Mouse (Mus musculus) heart, postnatal 0 days (tissue): Measurements from ENCODE around the gene Gpr162. TPM values are rescaled to one million over a fixed set of nuclear protein-coding genes. Genes with fewer than 3 reads are reported as not detected.

Experiments
- ATAC-seq: fragments of 200-750 bp; cut with Nextera tagmentation; 2 replicates; pipeline ENCODE4 v1.8.0; 2017; ENCODE audit warnings: low read depth, moderate number of reproducible peaks, moderate library complexity; ENCODE audit not compliant: insufficient read depth
- DNase-seq: peaks from one replicate; pipeline ENCODE4 v3.0.0-alpha.2; 2016; ENCODE audit warnings: low spot score
- H3K27ac ChIP-seq: fragments of 300-500 bp; sonication (generic); 2 replicates; pipeline ENCODE4 v1.5.1; 2014; ENCODE audit warnings: low read depth, mild to moderate bottlenecking
- H3K27me3 ChIP-seq: fragments of 300-500 bp; sonication (generic); 2 replicates; pipeline ENCODE4 v1.6.1; 2014; ENCODE audit warnings: low read length, mixed read lengths; ENCODE audit not compliant: control insufficient read depth, insufficient read depth
- H3K36me3 ChIP-seq: fragments of 300-500 bp; sonication (generic); replicated peaks from 2 replicates; pipeline ENCODE4 v1.6.1; 2014; ENCODE audit warnings: low read length, mixed read lengths; ENCODE audit not compliant: control insufficient read depth, insufficient read depth
- H3K4me1 ChIP-seq: fragments of 300-500 bp; sonication (generic); 2 replicates; pipeline ENCODE4 v1.6.1; 2014; ENCODE audit warnings: antibody characterized with exemption; ENCODE audit not compliant: control insufficient read depth, insufficient read depth
- H3K4me2 ChIP-seq: fragments of 300-500 bp; sonication (generic); 2 replicates; pipeline ENCODE4 v1.6.1; 2014; ENCODE audit warnings: low read depth, mild to moderate bottlenecking, low read length, moderate library complexity
- H3K4me3 ChIP-seq: fragments of 300-500 bp; sonication (generic); 2 replicates; pipeline ENCODE4 v1.5.1; 2014; ENCODE audit warnings: low read depth, low read length
- H3K9ac ChIP-seq: fragments of 300-500 bp; sonication (generic); replicated peaks from 2 replicates; pipeline ENCODE4 v1.6.1; 2014; ENCODE audit warnings: low read depth, low read length, mixed read lengths
- H3K9me3 ChIP-seq: fragments of 300-500 bp; sonication (generic); replicated peaks from 2 replicates; pipeline ENCODE4 v1.6.1; 2016; ENCODE audit warnings: low read length; ENCODE audit not compliant: control insufficient read depth
- CTCF ChIP-seq: IDR thresholded peaks from 2 replicates; pipeline ENCODE4 v1.5.1; 2016; ENCODE audit warnings: antibody characterized with exemption, control low read depth, low read depth
- EP300 ChIP-seq: IDR thresholded peaks from 2 replicates; pipeline ENCODE4 v1.6.1; 2016; ENCODE audit warnings: antibody characterized with exemption, low read depth
- WGBS: fragments of 180-500 bp; shearing (Covaris S2); extraction: QIAGEN DNeasy Blood & Tissue Kit; methylation state at CpG from one replicate; pipeline ENCODE4 v1.1.7; 2014; 5-methylcytosine and 5-hydroxymethylcytosine counted together
- polyA plus RNA-seq: library from polyadenylated mRNA; unstranded; fragments of >200 nt; fragmentation: Nextera tagmentation; extraction: Ambion mirVana; gene quantifications from 2 replicates; pipeline ENCODE4 v1.2.1, GENCODE M21; 2015
- total RNA-seq: library from RNA; depleted of rRNA; stranded (reverse); fragments of >200 nt; gene quantifications from 2 replicates; pipeline ENCODE4 v1.2.3, GENCODE M21; 2014; ENCODE audit warnings: low replicate concordance

Gpr162 gene
- total and polyA plus RNA-seq, 2 experiments from 2014 or later = 1.5 to 2.9 TPM

- Histone ChIP-seq H3K9ac (no peak overlapping the region), H3K4me1 (peaks cover 9% of the 10 kb centered on the region; the same call in 1 of the 2 replicates), H3K27ac (no peak overlapping the region), H3K9me3 (no peaks in the 10 kb centered on the region), H3K36me3 (peaks cover 75% of the 10 kb centered on the region), H3K4me2 (no peak overlapping the region), H3K27me3 (no peaks in the 10 kb centered on the region), H3K4me3 (no peak overlapping the region)
- no peak for DNase-seq
- no peak for ATAC-seq
- WGBS = 92% methylated on average over 8 of the region's 8 CpGs
- no peak for TF ChIP-seq CTCF
- TF ChIP-seq EP300 = no peak
Observed at GRCm38 (mm10) chr6:124817563-124817962, 46.2 kb downstream of the Gpr162 start.

GRCm38 (mm10) chr6:124817125-124817524, 46.7 kb downstream of the Gpr162 start:
- WGBS = 95% methylated on average over 11 of the region's 11 CpGs
- no peak for ATAC-seq
- H3K4me1 ChIP-seq = peaks cover 13% of the 10 kb centered on the region; the same call in 1 of the 2 replicates
- peaks cover 73% of the 10 kb centered on the region for H3K36me3 ChIP-seq
- no peaks in the 10 kb centered on the region for H3K27me3 ChIP-seq
- DNase-seq = no peak
- H3K9me3 ChIP-seq = no peaks in the 10 kb centered on the region
- no peak overlapping the region for H3K27ac ChIP-seq
- TF ChIP-seq CTCF = no peak
- TF ChIP-seq EP300 = no peak
- no peak overlapping the region for H3K4me3 ChIP-seq
- no peak overlapping the region for H3K4me2 ChIP-seq
- no peak overlapping the region for H3K9ac ChIP-seq

GRCm38 (mm10) chr6:124816611-124817010, 47.2 kb downstream of the Gpr162 start:
- H3K36me3 ChIP-seq = peaks cover 73% of the 10 kb centered on the region
- WGBS = 92% methylated on average over 4 of the region's 4 CpGs
- DNase-seq = no peak
- no peak for TF ChIP-seq EP300
- no peak for TF ChIP-seq CTCF
- no peak overlapping the region for H3K9ac ChIP-seq
- ATAC-seq = no peak
- peaks cover 13% of the 10 kb centered on the region; the same call in 1 of the 2 replicates for H3K4me1 ChIP-seq
- no peaks in the 10 kb centered on the region for H3K27me3 ChIP-seq
- no peak overlapping the region for H3K4me2 ChIP-seq
- no peak overlapping the region for H3K27ac ChIP-seq
- H3K9me3 ChIP-seq = no peaks in the 10 kb centered on the region
- H3K4me3 ChIP-seq = no peak overlapping the region

- 76% methylated on average over 9 of the region's 9 CpGs for WGBS
- Histone ChIP-seq H3K27me3 (no peaks in the 10 kb centered on the region), H3K4me2 (no peak overlapping the region), H3K36me3 (peaks cover 68% of the 10 kb centered on the region), H3K9me3 (no peaks in the 10 kb centered on the region), H3K9ac (no peak overlapping the region), H3K4me3 (no peak overlapping the region), H3K27ac (no peak overlapping the region), H3K4me1 (peaks cover 13% of the 10 kb centered on the region; the same call in 1 of the 2 replicates)
- ATAC-seq (no peak), DNase-seq (no peak)
- TF ChIP-seq EP300 (no peak), CTCF (no peak)
Observed at GRCm38 (mm10) chr6:124814858-124815774, 48.7 kb downstream of the Gpr162 start.

GRCm38 (mm10) chr6:124814448-124814847, 49.3 kb downstream of the Gpr162 start:
- Histone ChIP-seq H3K4me2 (peak overlapping the region; percentile 79), H3K9ac (peak overlapping the region; percentile 91; the same call in 1 of the 2 replicates), H3K27me3 (no peaks in the 10 kb centered on the region), H3K4me1 (peaks cover 13% of the 10 kb centered on the region; the same call in 1 of the 2 replicates), H3K9me3 (no peaks in the 10 kb centered on the region), H3K4me3 (peak overlapping the region; percentile 71), H3K36me3 (peaks cover 61% of the 10 kb centered on the region), H3K27ac (peak overlapping the region; percentile 96; the same call in 1 of the 2 replicates)
- TF ChIP-seq CTCF (no peak), EP300 (no peak)
- DNase-seq (no peak), ATAC-seq (no peak)
- 29% methylated on average over 8 of the region's 8 CpGs for WGBS
